Mouse (Mus musculus) MN1 (cell line): ENCODE data around the gene Clpsl2.
A peak's percentile ranks its signal among the peaks of the same experiment; 100 is the strongest.
"Not testable (repeated sequence)": the region's sequence is repeated elsewhere in the genome, so short reads cannot be mapped to it uniquely, and the experiment has no call there.

Experiments used
- DNase-seq: peaks from one replicate; pipeline ENCODE4 v3.0.0-alpha.2; 2016; ENCODE audit warnings: low spot score

The Clpsl2 gene

GRCm38 (mm10) chr17:28521071-28521726, 28.0 kb upstream of the Clpsl2 start:
- DNase-seq = no peak

GRCm38 (mm10) chr17:28521920-28522319, 27.3 kb upstream of the Clpsl2 start:
- DNase-seq = no peak

- peak; percentile 94 for DNase-seq
These were observed 26.4 kb upstream of the Clpsl2 start for GRCm38 (mm10) chr17:28522623-28523354.

- DNase-seq = no peak
These were observed 25.7 kb upstream of the Clpsl2 start for GRCm38 (mm10) chr17:28523355-28524008.

GRCm38 (mm10) chr17:28524009-28524695, 25.1 kb upstream of the Clpsl2 start:
- no peak for DNase-seq

- no peak for DNase-seq
These were observed 24.3 kb upstream of the Clpsl2 start for GRCm38 (mm10) chr17:28524831-28525430.

- DNase-seq = peak; percentile 81
These were observed 21.8 kb upstream of the Clpsl2 start for GRCm38 (mm10) chr17:28527184-28528042.

- DNase-seq = peak; percentile 86
These were observed 21.2 kb upstream of the Clpsl2 start for GRCm38 (mm10) chr17:28528043-28528351.

- no peak for DNase-seq
These were observed 20.1 kb upstream of the Clpsl2 start for GRCm38 (mm10) chr17:28529116-28529515.

GRCm38 (mm10) chr17:28530506-28530905, 18.7 kb upstream of the Clpsl2 start, which contains the start of gene Armc12:
TSS of gene Armc12 (plus strand) at chr17:28530806.
- DNase-seq = no peak

- DNase-seq = peak; percentile 28
These were observed 17.3 kb upstream of the Clpsl2 start for GRCm38 (mm10) chr17:28531946-28532345.

- no peak for DNase-seq
These were observed 16.7 kb upstream of the Clpsl2 start for GRCm38 (mm10) chr17:28532557-28532956.

GRCm38 (mm10) chr17:28533327-28533726, 15.9 kb upstream of the Clpsl2 start:
- no peak for DNase-seq

GRCm38 (mm10) chr17:28537881-28538280, 11.3 kb upstream of the Clpsl2 start:
- no peak for DNase-seq

GRCm38 (mm10) chr17:28546925-28547324, 2.3 kb upstream of the Clpsl2 start:
- no peak for DNase-seq

GRCm38 (mm10) chr17:28548550-28548949, 661 bp upstream of the Clpsl2 start:
- no peak for DNase-seq

GRCm38 (mm10) chr17:28553040-28553793, 4.0 kb downstream of the Clpsl2 start:
- DNase-seq = peak; percentile 77

GRCm38 (mm10) chr17:28554021-28554420, 4.8 kb downstream of the Clpsl2 start:
- DNase-seq = not testable (repeated sequence)

GRCm38 (mm10) chr17:28556635-28557396, 7.6 kb downstream of the Clpsl2 start:
- peak; percentile 74 for DNase-seq

- no peak for DNase-seq
These were observed 8.6 kb downstream of the Clpsl2 start for GRCm38 (mm10) chr17:28557772-28558171.
